Mouse (Mus musculus): ENCODE measurements at regions not wholly inside any gene's neighbourhood (a gene's known extent, or its start where the extent isn't known, plus 50 kb on each side); places are given as distances from the start of the nearest gene placed in this dataset.

DNA sequence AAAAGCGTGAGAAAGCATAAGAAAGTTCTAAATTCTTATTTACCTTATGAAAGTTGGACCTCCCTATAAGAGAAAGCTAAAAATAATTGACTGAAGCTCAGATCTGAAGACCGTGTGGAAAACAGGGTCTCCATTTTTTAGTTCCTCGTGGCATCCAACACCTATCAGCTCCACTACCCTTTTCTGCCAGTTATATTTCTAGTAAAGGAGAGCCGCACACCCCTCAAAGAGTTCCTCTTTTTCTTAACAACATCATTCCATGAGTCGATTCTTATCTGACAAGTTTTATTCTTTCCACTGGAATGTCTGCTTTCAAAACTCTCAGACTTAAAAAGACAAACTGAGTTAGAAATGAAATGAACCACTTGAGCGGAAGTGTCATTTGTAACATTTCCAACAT lies 242.0 kb upstream of the Erbb4 start:
- 72% methylated on average over 6 of the region's 6 CpGs for WGBS

GRCm38 (mm10) chr1:69342100-69342499 lies 234.2 kb upstream of the Erbb4 start:
- Histone ChIP-seq H3K9ac (ENCODE audit: low read length) (no peak overlapping the region), H3K27ac (ENCODE audit: low read length) (no peak overlapping the region), H3K4me2 (ENCODE audit: low read depth, low read length) (no peak overlapping the region), H3K36me3 (ENCODE audit: control insufficient read depth, insufficient read depth) (no peaks in the 10 kb centered on the region), H3K9me3 (replicated peaks; ENCODE audit: control insufficient read depth, low read length) (no peaks in the 10 kb centered on the region), H3K4me1 (ENCODE audit: control insufficient read depth, insufficient read depth, low read length) (no peaks in the 10 kb centered on the region), H3K27me3 (ENCODE audit: control insufficient read depth, insufficient read depth, low read length) (no peaks in the 10 kb centered on the region), H3K4me3 (ENCODE audit: low read length) (no peak overlapping the region)
- 75% methylated on average over 4 of the region's 4 CpGs for WGBS
- no peak for ATAC-seq (replicated peaks; ENCODE audit: extremely low read depth, insufficient read depth, low FRiP score)

More for the DNA sequence above, 242.0 kb upstream of the Erbb4 start:
- no peak overlapping the region for H3K9ac ChIP-seq (ENCODE audit: low read length)
- H3K36me3 ChIP-seq (ENCODE audit: control insufficient read depth, insufficient read depth), result no peaks in the 10 kb centered on the region
- no peak overlapping the region for H3K4me2 ChIP-seq (ENCODE audit: low read depth, low read length)
- no peak overlapping the region for H3K4me3 ChIP-seq (ENCODE audit: low read length)
- no peaks in the 10 kb centered on the region for H3K4me1 ChIP-seq (ENCODE audit: control insufficient read depth, insufficient read depth, low read length)
- no peak for ATAC-seq (replicated peaks; ENCODE audit: extremely low read depth, insufficient read depth, low FRiP score)
- no peaks in the 10 kb centered on the region for H3K9me3 ChIP-seq (replicated peaks; ENCODE audit: control insufficient read depth, low read length)
- no peaks in the 10 kb centered on the region for H3K27me3 ChIP-seq (ENCODE audit: control insufficient read depth, insufficient read depth, low read length)
- no peak overlapping the region for H3K27ac ChIP-seq (ENCODE audit: low read length)

- WGBS, result 86% methylated on average over 4 of the region's 4 CpGs
- no peak overlapping the region for H3K4me3 ChIP-seq (ENCODE audit: low read length)
- no peak overlapping the region for H3K27ac ChIP-seq (ENCODE audit: low read length)
- H3K27me3 ChIP-seq (ENCODE audit: control insufficient read depth, insufficient read depth, low read length), result no peaks in the 10 kb centered on the region
- ATAC-seq (replicated peaks; ENCODE audit: extremely low read depth, insufficient read depth, low FRiP score), result no peak
- H3K9me3 ChIP-seq (replicated peaks; ENCODE audit: control insufficient read depth, low read length), result no peaks in the 10 kb centered on the region
- no peak overlapping the region for H3K9ac ChIP-seq (ENCODE audit: low read length)
- no peaks in the 10 kb centered on the region for H3K4me1 ChIP-seq (ENCODE audit: control insufficient read depth, insufficient read depth, low read length)
- H3K4me2 ChIP-seq (ENCODE audit: low read depth, low read length), result no peak overlapping the region
- H3K36me3 ChIP-seq (ENCODE audit: control insufficient read depth, insufficient read depth), result no peaks in the 10 kb centered on the region
These were observed 232.6 kb upstream of the Erbb4 start for GRCm38 (mm10) chr1:69340481-69340880.

GRCm38 (mm10) chr1:69331418-69332254 lies 223.8 kb upstream of the Erbb4 start:
- peaks cover 3% of the 10 kb centered on the region; the same call in 1 of the 2 replicates for H3K4me1 ChIP-seq (ENCODE audit: control insufficient read depth, insufficient read depth, low read length)
- no peak overlapping the region for H3K27ac ChIP-seq (ENCODE audit: low read length)
- no peaks in the 10 kb centered on the region for H3K36me3 ChIP-seq (ENCODE audit: control insufficient read depth, insufficient read depth)
- no peak for ATAC-seq (replicated peaks; ENCODE audit: extremely low read depth, insufficient read depth, low FRiP score)
- no peaks in the 10 kb centered on the region for H3K27me3 ChIP-seq (ENCODE audit: control insufficient read depth, insufficient read depth, low read length)
- peak overlapping the region; percentile 59 for H3K4me2 ChIP-seq (ENCODE audit: low read depth, low read length)
- no peaks in the 10 kb centered on the region for H3K9me3 ChIP-seq (replicated peaks; ENCODE audit: control insufficient read depth, low read length)
- 37% methylated on average over 11 of the region's 11 CpGs for WGBS
- peak overlapping the region; percentile 52 for H3K9ac ChIP-seq (ENCODE audit: low read length)
- peak overlapping the region; percentile 38 for H3K4me3 ChIP-seq (ENCODE audit: low read length)

GRCm38 (mm10) chr1:69329399-69329798 lies 221.5 kb upstream of the Erbb4 start:
- no peak overlapping the region for H3K9ac ChIP-seq (ENCODE audit: low read length)
- WGBS, result 67% methylated on average over 3 of the region's 3 CpGs
- no peak overlapping the region for H3K4me2 ChIP-seq (ENCODE audit: low read depth, low read length)
- H3K4me3 ChIP-seq (ENCODE audit: low read length), result no peak overlapping the region
- H3K27me3 ChIP-seq (ENCODE audit: control insufficient read depth, insufficient read depth, low read length), result no peaks in the 10 kb centered on the region
- no peaks in the 10 kb centered on the region for H3K9me3 ChIP-seq (replicated peaks; ENCODE audit: control insufficient read depth, low read length)
- H3K27ac ChIP-seq (ENCODE audit: low read length), result no peak overlapping the region
- no peaks in the 10 kb centered on the region for H3K36me3 ChIP-seq (ENCODE audit: control insufficient read depth, insufficient read depth)
- peaks cover 3% of the 10 kb centered on the region; the same call in 1 of the 2 replicates for H3K4me1 ChIP-seq (ENCODE audit: control insufficient read depth, insufficient read depth, low read length)
- no peak for ATAC-seq (replicated peaks; ENCODE audit: extremely low read depth, insufficient read depth, low FRiP score)

GRCm38 (mm10) chr1:69326711-69327110 lies 218.9 kb upstream of the Erbb4 start:
- Histone ChIP-seq H3K27me3 (ENCODE audit: control insufficient read depth, insufficient read depth, low read length) (no peaks in the 10 kb centered on the region), H3K4me2 (ENCODE audit: low read depth, low read length) (no peak overlapping the region), H3K9ac (ENCODE audit: low read length) (no peak overlapping the region), H3K27ac (ENCODE audit: low read length) (no peak overlapping the region), H3K4me3 (ENCODE audit: low read length) (no peak overlapping the region), H3K36me3 (ENCODE audit: control insufficient read depth, insufficient read depth) (no peaks in the 10 kb centered on the region), H3K4me1 (ENCODE audit: control insufficient read depth, insufficient read depth, low read length) (peaks cover 2% of the 10 kb centered on the region; the same call in 1 of the 2 replicates), H3K9me3 (replicated peaks; ENCODE audit: control insufficient read depth, low read length) (no peaks in the 10 kb centered on the region)
- WGBS, result 84% methylated on average over 8 of the region's 8 CpGs
- no peak for ATAC-seq (replicated peaks; ENCODE audit: extremely low read depth, insufficient read depth, low FRiP score)

- ATAC-seq (replicated peaks; ENCODE audit: extremely low read depth, insufficient read depth, low FRiP score), result no peak
- Histone ChIP-seq H3K9ac (ENCODE audit: low read length) (no peak overlapping the region), H3K4me2 (ENCODE audit: low read depth, low read length) (no peak overlapping the region), H3K27ac (ENCODE audit: low read length) (no peak overlapping the region), H3K27me3 (ENCODE audit: control insufficient read depth, insufficient read depth, low read length) (no peaks in the 10 kb centered on the region), H3K4me1 (ENCODE audit: control insufficient read depth, insufficient read depth, low read length) (no peaks in the 10 kb centered on the region), H3K4me3 (ENCODE audit: low read length) (no peak overlapping the region), H3K36me3 (ENCODE audit: control insufficient read depth, insufficient read depth) (no peaks in the 10 kb centered on the region), H3K9me3 (replicated peaks; ENCODE audit: control insufficient read depth, low read length) (no peaks in the 10 kb centered on the region)
- WGBS, result 33% methylated on average over 3 of the region's 3 CpGs
These were observed 211.7 kb upstream of the Erbb4 start for GRCm38 (mm10) chr1:69319526-69319925.

- Histone ChIP-seq H3K27ac (ENCODE audit: low read length) (no peak overlapping the region), H3K4me1 (ENCODE audit: control insufficient read depth, insufficient read depth, low read length) (no peaks in the 10 kb centered on the region), H3K9me3 (replicated peaks; ENCODE audit: control insufficient read depth, low read length) (no peaks in the 10 kb centered on the region), H3K9ac (ENCODE audit: low read length) (no peak overlapping the region), H3K4me2 (ENCODE audit: low read depth, low read length) (no peak overlapping the region), H3K36me3 (ENCODE audit: control insufficient read depth, insufficient read depth) (no peaks in the 10 kb centered on the region), H3K27me3 (ENCODE audit: control insufficient read depth, insufficient read depth, low read length) (no peaks in the 10 kb centered on the region), H3K4me3 (ENCODE audit: low read length) (no peak overlapping the region)
- WGBS, result 71% methylated on average over 3 of the region's 3 CpGs
- no peak for ATAC-seq (replicated peaks; ENCODE audit: extremely low read depth, insufficient read depth, low FRiP score)
These were observed 189.0 kb upstream of the Erbb4 start for GRCm38 (mm10) chr1:69296816-69297215.

GRCm38 (mm10) chr1:69291329-69291728 lies 183.5 kb upstream of the Erbb4 start:
- Histone ChIP-seq H3K4me3 (ENCODE audit: low read length) (no peak overlapping the region), H3K9me3 (replicated peaks; ENCODE audit: control insufficient read depth, low read length) (no peaks in the 10 kb centered on the region), H3K4me1 (ENCODE audit: control insufficient read depth, insufficient read depth, low read length) (no peaks in the 10 kb centered on the region), H3K36me3 (ENCODE audit: control insufficient read depth, insufficient read depth) (no peaks in the 10 kb centered on the region), H3K27ac (ENCODE audit: low read length) (no peak overlapping the region), H3K4me2 (ENCODE audit: low read depth, low read length) (no peak overlapping the region), H3K27me3 (ENCODE audit: control insufficient read depth, insufficient read depth, low read length) (no peaks in the 10 kb centered on the region), H3K9ac (ENCODE audit: low read length) (no peak overlapping the region)
- ATAC-seq (replicated peaks; ENCODE audit: extremely low read depth, insufficient read depth, low FRiP score), result no peak
- WGBS, result 70% methylated on average over 7 of the region's 7 CpGs
